Mouse (Mus musculus): ENCODE measurements at regions not wholly inside any gene's neighbourhood (a gene's known extent, or its start where the extent isn't known, plus 50 kb on each side); places are given as distances from the start of the nearest gene placed in this dataset.
A peak's percentile ranks its signal among the peaks of the same experiment; 100 is the strongest.

GRCm38 (mm10) chr8:87043016-87043415 is 158.0 kb upstream of the N4bp1 start:
- Histone ChIP-seq H3K9me3 (no peaks in the 10 kb centered on the region), H3K36me3 (no peaks in the 10 kb centered on the region), H3K27me3 (peaks cover 10% of the 10 kb centered on the region; the same call in 1 of the 2 replicates), H3K4me1 (replicated peaks) (peaks cover 15% of the 10 kb centered on the region), H3K9ac (replicated peaks) (no peak overlapping the region), H3K4me2 (replicated peaks) (no peak overlapping the region), H3K4me3 (replicated peaks) (no peak overlapping the region), H3K27ac (no peak overlapping the region)
- ATAC-seq: no peak
- WGBS: 81% methylated on average over 5 of the region's 5 CpGs

DNA sequence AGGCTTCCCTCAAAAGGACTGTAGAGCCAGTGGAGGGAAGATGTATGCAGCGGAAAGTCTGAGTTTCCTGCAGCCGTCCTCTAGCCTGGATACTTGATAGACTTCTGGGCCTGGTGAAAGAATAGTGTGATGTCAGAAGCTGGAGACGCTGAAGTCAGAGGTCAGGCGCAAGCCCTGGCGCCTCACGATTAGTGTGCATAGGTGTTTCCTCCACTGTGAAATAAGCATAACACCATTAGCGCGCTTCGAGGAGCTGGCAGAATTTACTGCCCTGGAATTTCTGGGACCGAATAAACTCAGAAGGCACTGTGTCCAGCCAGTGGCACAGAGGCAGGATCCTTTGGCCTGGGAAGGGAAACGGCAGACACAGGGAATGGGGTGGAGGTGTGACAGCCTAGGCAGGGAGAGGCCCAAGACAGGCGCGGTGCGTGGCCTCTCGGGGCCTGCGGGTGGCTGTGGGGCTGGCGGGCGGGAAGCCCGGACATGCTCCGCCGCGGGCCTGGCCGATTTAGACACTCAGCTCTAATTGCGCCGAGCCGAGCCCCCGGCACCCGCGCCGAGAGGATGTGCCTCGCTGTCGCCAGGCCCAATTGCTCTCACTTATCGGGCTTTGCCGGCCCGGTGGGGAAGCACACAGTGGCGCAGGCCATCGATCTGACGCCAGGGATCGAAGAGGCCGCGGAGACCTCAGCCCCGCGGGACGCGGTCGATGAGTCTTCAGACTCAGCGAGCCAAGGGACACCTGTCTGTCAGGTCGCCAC is 152.7 kb upstream of the N4bp1 start:
- Histone ChIP-seq H3K4me2 (replicated peaks) (peak overlapping the region; percentile 88), H3K27ac (peak overlapping the region; percentile 44; the same call in 1 of the 2 replicates), H3K9ac (replicated peaks) (peak overlapping the region; percentile 65), H3K9me3 (no peaks in the 10 kb centered on the region), H3K27me3 (peaks cover 19% of the 10 kb centered on the region), H3K36me3 (no peaks in the 10 kb centered on the region), H3K4me3 (replicated peaks) (peak overlapping the region; percentile 42), H3K4me1 (replicated peaks) (peaks cover 17% of the 10 kb centered on the region)
- 3% methylated on average over 48 of the region's 48 CpGs for WGBS
- peak; percentile 75 for ATAC-seq

DNA sequence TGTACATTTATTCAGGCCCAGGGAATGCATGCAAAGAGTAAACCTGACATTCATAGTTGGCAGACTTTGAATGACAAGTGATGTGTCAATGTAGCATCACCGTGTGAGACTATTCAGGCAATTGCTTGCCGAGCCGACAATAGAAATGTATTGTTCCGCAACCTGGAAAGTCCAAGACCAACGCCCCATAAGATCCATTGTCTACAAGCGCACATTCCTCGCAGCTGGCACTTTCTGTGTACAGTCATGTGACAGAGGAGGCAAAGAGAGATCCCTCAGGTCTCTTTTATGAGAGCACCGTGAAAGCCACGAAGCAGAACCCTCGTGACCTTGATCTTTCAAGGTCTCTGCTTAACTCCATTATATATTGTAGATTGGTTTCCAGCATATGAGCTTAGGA is 150.9 kb upstream of the N4bp1 start:
- 65% methylated on average over 10 of the region's 10 CpGs for WGBS
- peaks cover 17% of the 10 kb centered on the region for H3K4me1 ChIP-seq (replicated peaks)

DNA sequence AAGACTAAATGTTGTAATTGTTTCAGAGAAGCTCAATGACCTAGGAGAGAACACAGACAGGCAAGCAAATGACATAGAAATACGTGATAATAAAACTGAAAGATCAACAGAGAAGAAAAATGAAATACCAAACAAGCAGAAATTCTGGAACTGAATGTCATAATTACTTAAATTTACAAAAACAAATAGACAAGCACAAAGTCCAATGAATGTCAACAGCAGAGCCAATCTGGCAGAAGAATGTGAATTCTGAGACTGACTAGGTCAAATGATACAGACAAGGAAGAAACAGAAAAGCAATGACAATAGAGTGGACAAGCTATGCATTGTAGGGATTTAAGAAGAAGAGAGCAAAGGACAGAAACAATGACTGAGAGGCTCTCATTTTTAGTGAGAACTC is 143.1 kb upstream of the N4bp1 start:
- Histone ChIP-seq H3K9me3 (no peaks in the 10 kb centered on the region), H3K4me1 (replicated peaks) (no peaks in the 10 kb centered on the region), H3K27ac (no peak overlapping the region), H3K27me3 (no peaks in the 10 kb centered on the region), H3K36me3 (no peaks in the 10 kb centered on the region), H3K9ac (replicated peaks) (no peak overlapping the region), H3K4me2 (replicated peaks) (no peak overlapping the region), H3K4me3 (replicated peaks) (no peak overlapping the region)
- no peak for ATAC-seq
- WGBS: 89% methylated on average over 1 of the region's 1 CpGs

More for the DNA sequence above, 150.9 kb upstream of the N4bp1 start:
- Histone ChIP-seq H3K4me3 (replicated peaks) (no peak overlapping the region), H3K9me3 (no peaks in the 10 kb centered on the region), H3K27me3 (peaks cover 19% of the 10 kb centered on the region), H3K4me2 (replicated peaks) (no peak overlapping the region), H3K36me3 (no peaks in the 10 kb centered on the region), H3K27ac (no peak overlapping the region), H3K9ac (replicated peaks) (no peak overlapping the region)
- ATAC-seq: no peak

GRCm38 (mm10) chr8:87025946-87026345 is 140.9 kb upstream of the N4bp1 start:
- no peaks in the 10 kb centered on the region for H3K4me1 ChIP-seq (replicated peaks)
- H3K27ac ChIP-seq: no peak overlapping the region
- no peak overlapping the region for H3K4me2 ChIP-seq (replicated peaks)
- ATAC-seq: no peak
- no peak overlapping the region for H3K4me3 ChIP-seq (replicated peaks)
- H3K27me3 ChIP-seq: no peaks in the 10 kb centered on the region
- no peak overlapping the region for H3K9ac ChIP-seq (replicated peaks)
- no peaks in the 10 kb centered on the region for H3K36me3 ChIP-seq
- no peaks in the 10 kb centered on the region for H3K9me3 ChIP-seq
- 57% methylated on average over 1 of the region's 1 CpGs for WGBS

- Histone ChIP-seq H3K9ac (replicated peaks) (no peak overlapping the region), H3K4me2 (replicated peaks) (no peak overlapping the region), H3K27me3 (no peaks in the 10 kb centered on the region), H3K9me3 (no peaks in the 10 kb centered on the region), H3K4me3 (replicated peaks) (no peak overlapping the region), H3K4me1 (replicated peaks) (no peaks in the 10 kb centered on the region), H3K36me3 (no peaks in the 10 kb centered on the region), H3K27ac (no peak overlapping the region)
- 95% methylated on average over 3 of the region's 3 CpGs for WGBS
- no peak for ATAC-seq
Observed at GRCm38 (mm10) chr8:87019795-87020194, 134.7 kb upstream of the N4bp1 start.

- ATAC-seq: no peak
- no peak overlapping the region for H3K4me3 ChIP-seq (replicated peaks)
- H3K9ac ChIP-seq (replicated peaks): no peak overlapping the region
Observed at GRCm38 (mm10) chr8:86975546-86975945, 90.5 kb upstream of the N4bp1 start.

GRCm38 (mm10) chr8:86971736-86972135 is 86.7 kb upstream of the N4bp1 start:
- WGBS: 93% methylated on average over 3 of the region's 3 CpGs
- Histone ChIP-seq H3K27ac (no peak overlapping the region), H3K27me3 (no peaks in the 10 kb centered on the region), H3K9me3 (0 out of 2 replicates have a peak, but pooled peaks cover 3% of the 10 kb centered on the region), H3K36me3 (no peaks in the 10 kb centered on the region), H3K4me3 (replicated peaks) (no peak overlapping the region), H3K9ac (replicated peaks) (no peak overlapping the region), H3K4me1 (replicated peaks) (peaks cover 8% of the 10 kb centered on the region), H3K4me2 (replicated peaks) (no peak overlapping the region)
- no peak for ATAC-seq

More at GRCm38 (mm10) chr8:86975546-86975945, 90.5 kb upstream of the N4bp1 start:
- Histone ChIP-seq H3K4me2 (replicated peaks) (no peak overlapping the region), H3K36me3 (no peaks in the 10 kb centered on the region), H3K27me3 (no peaks in the 10 kb centered on the region), H3K27ac (no peak overlapping the region), H3K9me3 (no peaks in the 10 kb centered on the region), H3K4me1 (replicated peaks) (no peaks in the 10 kb centered on the region)
- 100% methylated on average over 1 of the region's 1 CpGs for WGBS

- H3K4me2 ChIP-seq (replicated peaks): no peak overlapping the region
- WGBS: 90% methylated on average over 2 of the region's 2 CpGs
- H3K4me1 ChIP-seq (replicated peaks): peaks cover 8% of the 10 kb centered on the region
- no peaks in the 10 kb centered on the region for H3K36me3 ChIP-seq
- H3K27ac ChIP-seq: no peak overlapping the region
- no peak for ATAC-seq
- H3K4me3 ChIP-seq (replicated peaks): no peak overlapping the region
- H3K9me3 ChIP-seq: 0 out of 2 replicates have a peak, but pooled peaks cover 3% of the 10 kb centered on the region
- no peak overlapping the region for H3K9ac ChIP-seq (replicated peaks)
- H3K27me3 ChIP-seq: no peaks in the 10 kb centered on the region
Observed at GRCm38 (mm10) chr8:86969051-86969450, 84.0 kb upstream of the N4bp1 start.

DNA sequence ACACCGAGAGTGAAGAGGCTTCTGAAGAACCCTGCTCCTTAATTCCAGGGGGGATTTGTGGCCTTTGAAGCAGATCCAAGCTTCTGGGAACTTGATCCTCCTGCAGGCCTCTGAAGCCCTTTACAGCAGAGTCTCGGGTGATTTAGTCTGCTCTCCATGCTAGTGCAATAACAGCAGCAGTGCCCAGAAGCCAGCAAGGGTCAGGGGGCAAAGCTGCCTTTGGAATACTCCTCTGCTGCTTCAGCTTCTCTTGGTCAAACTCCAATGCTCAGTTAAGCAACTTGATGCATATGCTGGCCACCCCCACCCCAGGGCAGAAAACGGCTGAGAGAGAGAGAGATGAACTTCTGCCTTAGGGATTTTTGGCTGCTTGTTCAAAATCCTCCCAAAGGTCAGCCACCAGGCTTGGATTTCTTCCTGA is 82.8 kb upstream of the N4bp1 start:
- no peaks in the 10 kb centered on the region for H3K36me3 ChIP-seq
- H3K4me2 ChIP-seq (replicated peaks): no peak overlapping the region
- H3K9ac ChIP-seq (replicated peaks): no peak overlapping the region
- H3K27ac ChIP-seq: no peak overlapping the region
- no peaks in the 10 kb centered on the region for H3K27me3 ChIP-seq
- H3K4me1 ChIP-seq (replicated peaks): peaks cover 11% of the 10 kb centered on the region
- 0 out of 2 replicates have a peak, but pooled peaks cover 3% of the 10 kb centered on the region for H3K9me3 ChIP-seq
- no peak for ATAC-seq
- 9% methylated on average over 3 of the region's 3 CpGs for WGBS
- H3K4me3 ChIP-seq (replicated peaks): no peak overlapping the region

DNA sequence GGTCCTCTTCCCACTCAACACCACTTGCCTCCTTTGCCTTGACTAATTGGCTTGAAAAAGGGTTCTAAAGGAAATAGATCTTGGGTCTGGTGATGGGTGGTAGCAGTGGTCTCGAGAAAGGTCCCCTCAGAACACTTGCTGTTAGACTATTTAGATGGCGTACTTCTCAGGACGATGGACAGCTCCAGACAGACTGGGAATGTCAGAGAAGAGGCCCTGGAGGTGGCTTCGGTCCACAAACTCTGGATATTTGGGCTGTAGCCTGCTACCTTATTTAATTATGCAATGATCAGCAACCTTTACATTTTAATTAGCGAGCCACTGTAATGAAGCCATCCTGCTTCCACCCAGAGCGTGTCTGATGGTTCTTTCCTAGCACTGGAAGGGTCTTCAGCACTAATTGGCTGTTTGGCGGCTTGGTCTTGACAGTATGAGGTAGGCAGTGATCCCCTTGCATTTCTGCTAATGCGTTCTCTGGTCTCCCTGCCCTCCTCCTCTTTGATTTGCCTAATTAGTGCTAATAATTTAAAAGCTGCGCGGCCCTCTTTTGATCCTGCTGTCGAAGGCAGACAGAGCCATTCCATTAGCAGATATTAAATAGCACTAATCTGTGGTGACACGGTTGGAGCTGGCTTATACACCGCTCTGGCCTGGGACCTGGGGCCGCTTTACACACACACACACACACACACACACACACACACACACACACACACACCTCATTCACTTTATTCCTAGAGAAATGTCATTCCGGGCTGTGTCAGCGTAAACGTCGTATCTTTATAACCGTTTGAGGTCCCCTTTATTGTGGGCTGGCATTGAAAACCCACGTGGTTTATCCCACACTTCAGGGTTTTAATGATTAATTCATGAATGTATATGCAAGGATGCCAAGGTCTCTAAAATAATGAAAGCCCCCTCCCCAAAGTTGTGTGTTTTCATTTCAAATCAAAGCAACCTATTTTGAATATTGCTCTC is 76.4 kb upstream of the N4bp1 start:
- peaks cover 24% of the 10 kb centered on the region for H3K4me1 ChIP-seq (replicated peaks)
- WGBS: 24% methylated on average over 20 of the region's 20 CpGs
- no peaks in the 10 kb centered on the region for H3K27me3 ChIP-seq
- peak overlapping the region; percentile 30 for H3K4me2 ChIP-seq (replicated peaks)
- H3K36me3 ChIP-seq: no peaks in the 10 kb centered on the region
- ATAC-seq: peak; percentile 93
- H3K9ac ChIP-seq (replicated peaks): no peak overlapping the region
- H3K4me3 ChIP-seq (replicated peaks): no peak overlapping the region
- H3K27ac ChIP-seq: peak overlapping the region; percentile 39; the same call in 1 of the 2 replicates
- H3K9me3 ChIP-seq: no peaks in the 10 kb centered on the region
